Mouse (Mus musculus) small intestine, adult 2 months (tissue): ENCODE results near the gene Slc9a9. TPM values are rescaled to one million over a fixed set of nuclear protein-coding genes. Genes with fewer than 3 reads are reported as not detected.

Source experiments
- H3K27ac ChIP-seq: fragments of 200-500 bp; 2 replicates; pipeline ENCODE4 v1.5.1; 2012; ENCODE audit warnings: low read depth, low read length, control low read depth, inconsistent platforms; ENCODE audit not compliant: insufficient read depth
- H3K27me3 ChIP-seq: fragments of 200-500 bp; 2 replicates; pipeline ENCODE4 v1.6.1; 2012; ENCODE audit warnings: mild to moderate bottlenecking, moderate library complexity, low read length, inconsistent platforms; ENCODE audit not compliant: control insufficient read depth, insufficient read depth
- H3K36me3 ChIP-seq: fragments of 200-500 bp; 2 replicates; pipeline ENCODE4 v1.6.1; 2012; ENCODE audit warnings: mild to moderate bottlenecking, low read length, control low read depth, inconsistent platforms; ENCODE audit not compliant: control insufficient read depth, insufficient read depth
- H3K4me1 ChIP-seq: fragments of 200-500 bp; 2 replicates; pipeline ENCODE4 v1.6.1; 2012; ENCODE audit warnings: low read length, inconsistent platforms, mixed read lengths; ENCODE audit not compliant: control insufficient read depth, insufficient read depth, insufficient read length
- H3K4me3 ChIP-seq: fragments of 200-500 bp; 2 replicates; pipeline ENCODE4 v1.5.1; 2012; ENCODE audit warnings: low read depth, mild to moderate bottlenecking, control low read depth, inconsistent platforms, low read length, moderate library complexity
- CTCF ChIP-seq: fragments of 200-500 bp; IDR thresholded peaks from 2 replicates; pipeline ENCODE4 v1.5.1; 2012; ENCODE audit warnings: low read depth, mild to moderate bottlenecking, control low read depth, inconsistent platforms, low read length, moderate library complexity, mixed read lengths; ENCODE audit not compliant: insufficient replicate concordance, insufficient read length; ENCODE audit errors: extremely low read depth
- POLR2A ChIP-seq: fragments of 200-500 bp; IDR thresholded peaks from 2 replicates; pipeline ENCODE4 v1.6.1; 2012; ENCODE audit warnings: low read depth, mild to moderate bottlenecking, control low read depth, inconsistent platforms, low read length, moderate library complexity
- WGBS: fragments of 180-500 bp; shearing (Covaris S2); methylation state at CpG from one replicate; pipeline ENCODE4 v1.1.7; 2018; 5-methylcytosine and 5-hydroxymethylcytosine counted together
- polyA plus RNA-seq: library from polyadenylated mRNA; depleted of rRNA; stranded (reverse); fragments of >200 nt; gene quantifications from 2 replicates; pipeline ENCODE4 v1.2.3, GENCODE M21; 2012

Slc9a9 gene
- polyA plus RNA-seq, 1 experiment, result 1.3 TPM

- Histone ChIP-seq H3K4me3 (no peak overlapping the region), H3K4me1 (no peaks in the 10 kb centered on the region), H3K27ac (no peak overlapping the region), H3K27me3 (no peaks in the 10 kb centered on the region), H3K36me3 (no peaks in the 10 kb centered on the region)
- TF ChIP-seq POLR2A, result no peak
- TF ChIP-seq CTCF, result no peak
- WGBS, result 64% methylated on average over 3 of the region's 3 CpGs
Measured at GRCm38 (mm10) chr9:94851550-94851949, 181.8 kb downstream of the Slc9a9 start.

GRCm38 (mm10) chr9:94856093-94856492 is 186.4 kb downstream of the Slc9a9 start:
- H3K27me3 ChIP-seq, result no peaks in the 10 kb centered on the region
- no peak overlapping the region for H3K27ac ChIP-seq
- H3K4me1 ChIP-seq, result no peaks in the 10 kb centered on the region
- H3K4me3 ChIP-seq, result no peak overlapping the region
- 59% methylated on average over 3 of the region's 3 CpGs for WGBS
- no peaks in the 10 kb centered on the region for H3K36me3 ChIP-seq
- TF ChIP-seq POLR2A, result no peak
- TF ChIP-seq CTCF, result no peak

GRCm38 (mm10) chr9:94868557-94868956 is 198.8 kb downstream of the Slc9a9 start:
- no peaks in the 10 kb centered on the region for H3K4me1 ChIP-seq
- H3K4me3 ChIP-seq, result no peak overlapping the region
- TF ChIP-seq CTCF (no peak), POLR2A (no peak)
- 40% methylated on average over 1 of the region's 1 CpGs for WGBS
- no peak overlapping the region for H3K27ac ChIP-seq
- H3K27me3 ChIP-seq, result no peaks in the 10 kb centered on the region
- no peaks in the 10 kb centered on the region for H3K36me3 ChIP-seq

- 78% methylated on average over 4 of the region's 4 CpGs for WGBS
- Histone ChIP-seq H3K4me3 (no peak overlapping the region), H3K4me1 (no peaks in the 10 kb centered on the region), H3K36me3 (no peaks in the 10 kb centered on the region), H3K27ac (no peak overlapping the region), H3K27me3 (no peaks in the 10 kb centered on the region)
- TF ChIP-seq POLR2A (no peak), CTCF (no peak)
Measured at GRCm38 (mm10) chr9:94869023-94869799, 199.5 kb downstream of the Slc9a9 start.

- WGBS, result 84% methylated on average over 3 of the region's 3 CpGs
- H3K27ac ChIP-seq, result no peak overlapping the region
Measured at GRCm38 (mm10) chr9:94882517-94882916, 212.8 kb downstream of the Slc9a9 start.

GRCm38 (mm10) chr9:94883435-94883834 is 213.7 kb downstream of the Slc9a9 start:
- TF ChIP-seq CTCF, result no peak
- H3K4me1 ChIP-seq, result no peaks in the 10 kb centered on the region
- no peak overlapping the region for H3K27ac ChIP-seq
- H3K4me3 ChIP-seq, result no peak overlapping the region
- no peaks in the 10 kb centered on the region for H3K27me3 ChIP-seq
- WGBS, result 85% methylated on average over 5 of the region's 5 CpGs
- no peaks in the 10 kb centered on the region for H3K36me3 ChIP-seq

More at GRCm38 (mm10) chr9:94882517-94882916, 212.8 kb downstream of the Slc9a9 start:
- no peaks in the 10 kb centered on the region for H3K36me3 ChIP-seq
- no peaks in the 10 kb centered on the region for H3K4me1 ChIP-seq
- no peak overlapping the region for H3K4me3 ChIP-seq
- H3K27me3 ChIP-seq, result no peaks in the 10 kb centered on the region
- TF ChIP-seq CTCF (no peak), POLR2A (no peak)

GRCm38 (mm10) chr9:94885151-94885550 is 215.4 kb downstream of the Slc9a9 start:
- no peaks in the 10 kb centered on the region for H3K27me3 ChIP-seq
- 77% methylated on average over 1 of the region's 1 CpGs for WGBS
- H3K36me3 ChIP-seq, result no peaks in the 10 kb centered on the region
- TF ChIP-seq POLR2A, result no peak
- TF ChIP-seq CTCF, result no peak
- no peak overlapping the region for H3K4me3 ChIP-seq
- H3K27ac ChIP-seq, result no peak overlapping the region
- H3K4me1 ChIP-seq, result no peaks in the 10 kb centered on the region

- Histone ChIP-seq H3K36me3 (no peaks in the 10 kb centered on the region), H3K27me3 (no peaks in the 10 kb centered on the region), H3K4me3 (no peak overlapping the region), H3K4me1 (no peaks in the 10 kb centered on the region), H3K27ac (no peak overlapping the region)
- TF ChIP-seq CTCF (no peak), POLR2A (no peak)
Measured at GRCm38 (mm10) chr9:94889647-94890046, 219.9 kb downstream of the Slc9a9 start.
